Mouse (Mus musculus) cortical plate, adult 2 months (tissue): ENCODE data around the gene Arhgap23.

Source experiments
- CTCF ChIP-seq: fragments of 200-500 bp; IDR thresholded peaks from 2 replicates; pipeline ENCODE4 v1.5.1; 2011; ENCODE audit warnings: mild to moderate bottlenecking, control low read depth, low read length; ENCODE audit not compliant: insufficient read depth; ENCODE audit errors: extremely low read depth
- POLR2A ChIP-seq: fragments of 200-500 bp; IDR thresholded peaks from 2 replicates; pipeline ENCODE4 v1.6.1; 2011; ENCODE audit warnings: mild to moderate bottlenecking, low read length, control low read depth; ENCODE audit not compliant: insufficient read depth; ENCODE audit errors: extremely low read depth

DNA sequence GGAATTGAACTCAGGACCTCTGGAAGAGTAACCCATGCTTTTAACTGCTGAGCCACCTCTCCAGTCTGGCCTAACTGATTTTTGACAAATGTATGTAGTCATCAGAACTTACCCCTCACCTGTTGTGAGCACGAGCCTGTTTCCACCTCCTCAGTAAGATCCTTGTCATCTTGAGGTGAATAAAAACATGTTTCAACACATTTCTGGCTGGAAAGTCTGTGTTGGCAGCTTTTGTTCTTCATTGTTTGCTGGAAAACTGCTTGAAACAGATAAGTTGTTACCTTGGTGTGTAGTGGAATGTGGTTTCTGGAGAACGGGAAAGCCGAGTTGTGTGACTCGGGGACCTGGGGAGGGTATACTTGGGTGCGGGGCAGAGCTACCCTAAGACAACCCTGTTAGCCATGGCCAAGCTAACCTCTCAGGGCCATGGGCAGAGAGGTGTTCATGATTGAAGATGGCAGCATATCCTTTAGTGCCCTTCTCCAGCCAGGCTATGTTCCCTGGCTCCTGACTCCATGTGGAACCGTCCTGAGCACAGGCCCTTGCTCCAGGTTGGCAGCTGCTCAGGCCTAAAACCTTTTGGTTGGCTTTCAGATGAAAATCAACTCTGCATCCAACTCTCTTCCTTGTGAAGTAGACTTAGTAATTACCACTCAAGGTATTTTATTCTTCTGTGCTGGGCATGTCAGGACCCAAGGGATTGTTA, 43.0 kb upstream of the Arhgap23 start:
- no peak for TF ChIP-seq POLR2A
- TF ChIP-seq CTCF, result no peak
